Mouse (Mus musculus): ENCODE data around the gene Oma1. TPM values are rescaled to one million over a fixed set of nuclear protein-coding genes. Genes with fewer than 3 reads are reported as not detected.

Gene Oma1
- polyA plus RNA-seq, 1 experiment: 22.3 TPM

- no peak for DNase-seq (ENCODE audit: low spot score)
These were observed 43.8 kb downstream of the Oma1 start for GRCm38 (mm10) chr4:103357457-103357856.

- DNase-seq (ENCODE audit: low spot score): no peak
These were observed 45.4 kb downstream of the Oma1 start for GRCm38 (mm10) chr4:103358941-103359448.

GRCm38 (mm10) chr4:103382171-103382570 lies 68.6 kb downstream of the Oma1 start:
- no peak for DNase-seq (ENCODE audit: low spot score)

- DNase-seq (ENCODE audit: low spot score): no peak
These were observed 71.4 kb downstream of the Oma1 start for GRCm38 (mm10) chr4:103385031-103385430.

GRCm38 (mm10) chr4:103385835-103386787 lies 72.5 kb downstream of the Oma1 start:
- DNase-seq (ENCODE audit: low spot score): no peak

- no peak for DNase-seq (ENCODE audit: low spot score)
These were observed 73.7 kb downstream of the Oma1 start for GRCm38 (mm10) chr4:103387292-103387691.

- DNase-seq (ENCODE audit: low spot score): no peak
These were observed 75.0 kb downstream of the Oma1 start for GRCm38 (mm10) chr4:103388530-103389178.

- no peak for DNase-seq (ENCODE audit: low spot score)
These were observed 76.0 kb downstream of the Oma1 start for GRCm38 (mm10) chr4:103389583-103389982.

GRCm38 (mm10) chr4:103390499-103390898 lies 76.9 kb downstream of the Oma1 start:
- DNase-seq (ENCODE audit: low spot score): no peak

GRCm38 (mm10) chr4:103395066-103395465 lies 81.5 kb downstream of the Oma1 start:
- no peak for DNase-seq (ENCODE audit: low spot score)

GRCm38 (mm10) chr4:103395905-103396304 lies 82.3 kb downstream of the Oma1 start:
- no peak for DNase-seq (ENCODE audit: low spot score)

GRCm38 (mm10) chr4:103396876-103397275 lies 83.3 kb downstream of the Oma1 start:
- no peak for DNase-seq (ENCODE audit: low spot score)

GRCm38 (mm10) chr4:103402581-103402980 lies 89.0 kb downstream of the Oma1 start:
- no peak for DNase-seq (ENCODE audit: low spot score)

- DNase-seq (ENCODE audit: low spot score): no peak
These were observed 91.7 kb downstream of the Oma1 start for GRCm38 (mm10) chr4:103405321-103405720.

- no peak for DNase-seq (ENCODE audit: low spot score)
These were observed 96.7 kb downstream of the Oma1 start for GRCm38 (mm10) chr4:103410217-103410799.

Other genes starting within 250 kb of the Oma1 start
- gene Mier1, start 199.4 kb upstream of the Oma1 start, polyA plus RNA-seq (2012; rRNA removed): 24.2 and 29.6 TPM in 2 replicates
- 2.3 and 2.9 TPM in 2 replicates for gene Wdr78, start 199.3 kb upstream of the Oma1 start, polyA plus RNA-seq (2012; rRNA removed)
- 10.2 and 12.1 TPM in 2 replicates for gene Slc35d1, start 98.6 kb upstream of the Oma1 start, polyA plus RNA-seq (2012; rRNA removed)
- not detected in 2 replicates for gene 4921539E11Rik, start 22.9 kb upstream of the Oma1 start, polyA plus RNA-seq (2012; rRNA removed)

Data from urinary bladder, adult 2 months (tissue).